Mouse (Mus musculus): Measurements from ENCODE around the gene Zfp710. TPM values are rescaled to one million over a fixed set of nuclear protein-coding genes. Genes with fewer than 3 reads are reported as not detected.
"Not testable (repeated sequence)": the region's sequence is repeated elsewhere in the genome, so short reads cannot be mapped to it uniquely, and the experiment has no call there.

Zfp710 gene
- polyA plus RNA-seq, 1 experiment from 2014 or later: 21.6 TPM

DNA sequence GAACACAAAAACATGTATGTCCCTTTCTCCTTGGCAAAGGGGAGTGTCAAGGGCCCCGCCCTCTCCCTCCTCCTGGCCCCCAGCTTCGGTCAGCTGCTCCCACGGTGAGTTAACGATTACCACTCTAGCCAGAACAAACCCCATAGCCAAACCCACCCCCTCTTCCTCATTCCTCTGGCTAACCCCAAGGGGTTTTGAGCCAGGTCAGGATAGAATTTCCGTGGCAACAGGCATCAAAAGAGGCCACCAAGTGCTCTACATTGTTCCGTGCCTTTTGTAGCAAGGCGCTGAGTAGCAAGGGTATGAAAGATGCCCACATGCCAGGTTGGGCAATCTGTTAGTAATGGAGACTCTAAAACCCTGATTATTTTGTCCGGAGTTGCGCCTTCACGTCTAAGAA is 89.4 kb downstream of the Zfp710 start:
- Histone ChIP-seq H3K9ac (peak overlapping the region; percentile 94), H3K4me1 (peaks cover 37% of the 10 kb centered on the region), H3K27ac (peak overlapping the region; percentile 96), H3K36me3 (peaks cover 15% of the 10 kb centered on the region), H3K9me3 (no peaks in the 10 kb centered on the region), H3K4me3 (peak overlapping the region; percentile 75), H3K4me2 (replicated peaks) (peak overlapping the region; percentile 89), H3K27me3 (no peaks in the 10 kb centered on the region)
- WGBS: 7% methylated on average over 10 of the region's 10 CpGs
- no peak for ATAC-seq (ENCODE audit: insufficient number of reproducible peaks, insufficient read depth, low FRiP score, low TSS enrichment)

DNA sequence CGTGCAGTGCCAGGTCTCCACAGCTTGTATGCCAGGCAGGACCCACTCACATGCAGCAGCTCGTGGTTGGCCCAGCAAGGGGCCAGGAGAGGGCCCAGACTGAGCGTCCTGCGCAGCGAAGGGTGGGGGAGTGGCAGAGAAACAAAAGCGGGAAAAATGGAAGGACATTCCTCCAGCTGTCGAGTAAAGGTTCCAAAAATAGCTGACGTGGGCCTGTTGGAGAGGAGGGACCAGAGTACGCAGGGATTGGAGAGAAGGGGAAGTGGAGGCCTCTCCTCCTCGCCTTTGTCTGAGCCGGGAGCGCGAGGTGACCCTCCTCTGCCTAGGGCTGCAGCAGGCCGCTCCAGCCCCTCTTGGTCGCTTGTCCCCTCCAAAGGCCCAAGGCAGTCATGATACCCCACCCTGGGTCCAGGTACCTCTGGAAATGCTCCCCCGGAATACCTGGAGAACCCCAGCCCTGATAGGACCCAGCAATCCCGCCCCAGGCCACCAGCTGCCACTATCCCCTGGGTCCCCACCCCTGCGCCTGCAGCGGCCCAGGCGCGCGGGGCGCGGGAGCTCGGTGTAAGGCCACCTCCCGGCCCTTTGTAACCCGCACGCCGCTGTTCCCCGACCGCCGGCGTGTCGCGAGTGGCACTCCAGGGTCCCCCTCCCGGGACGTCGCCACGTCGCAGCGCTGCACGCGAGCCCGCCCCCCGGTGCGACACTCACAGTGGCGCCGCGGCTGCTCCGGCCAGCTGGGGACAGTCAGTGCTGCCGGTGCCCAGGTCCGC is 90.0 kb downstream of the Zfp710 start:
- Histone ChIP-seq H3K27ac (peak overlapping the region; percentile 96), H3K9ac (peak overlapping the region; percentile 94), H3K27me3 (no peaks in the 10 kb centered on the region), H3K4me3 (peak overlapping the region; percentile 75), H3K9me3 (no peaks in the 10 kb centered on the region), H3K4me1 (peaks cover 37% of the 10 kb centered on the region), H3K36me3 (peaks cover 8% of the 10 kb centered on the region), H3K4me2 (replicated peaks) (peak overlapping the region; percentile 89)
- ATAC-seq (ENCODE audit: insufficient number of reproducible peaks, insufficient read depth, low FRiP score, low TSS enrichment): peak; percentile 80
- WGBS: under 1% methylated on average over 49 of the region's 52 CpGs

DNA sequence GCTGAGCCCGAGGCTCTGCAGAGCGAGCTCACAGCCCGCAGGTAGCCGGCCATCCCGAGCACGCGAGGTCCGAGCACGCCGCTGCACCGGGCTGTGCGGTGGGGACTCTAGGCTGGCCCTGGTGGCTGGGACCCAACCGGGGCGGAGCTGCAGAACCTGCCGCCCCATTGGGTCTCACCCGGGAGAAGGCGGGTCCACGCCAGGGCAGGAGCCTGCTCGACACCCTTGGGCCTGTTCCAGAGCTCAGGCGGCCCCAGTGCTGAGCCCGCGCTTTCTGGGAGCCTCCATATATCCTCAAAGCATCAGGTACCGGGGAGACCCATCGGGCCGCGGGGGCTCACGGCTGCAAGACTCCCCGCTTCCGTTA is 90.6 kb downstream of the Zfp710 start, which contains the start of gene Idh2:
TSS of gene Idh2 (minus strand) at position 169 of the 367 bp plus-strand sequence.
- Histone ChIP-seq H3K9me3 (no peaks in the 10 kb centered on the region), H3K9ac (peak within 1 kb of the TSS; percentile 94), H3K4me3 (peak within 1 kb of the TSS; percentile 75), H3K4me2 (replicated peaks) (peak within 1 kb of the TSS; percentile 89), H3K4me1 (peaks cover 34% of the 10 kb centered on the region), H3K27ac (peak within 1 kb of the TSS; percentile 96), H3K36me3 (0 out of 2 replicates have a peak, but pooled peaks cover 5% of the 10 kb centered on the region), H3K27me3 (no peaks in the 10 kb centered on the region)
- WGBS: under 1% methylated on average over 29 of the region's 29 CpGs
- peak; percentile 97 for ATAC-seq (ENCODE audit: insufficient number of reproducible peaks, insufficient read depth, low FRiP score, low TSS enrichment)

DNA sequence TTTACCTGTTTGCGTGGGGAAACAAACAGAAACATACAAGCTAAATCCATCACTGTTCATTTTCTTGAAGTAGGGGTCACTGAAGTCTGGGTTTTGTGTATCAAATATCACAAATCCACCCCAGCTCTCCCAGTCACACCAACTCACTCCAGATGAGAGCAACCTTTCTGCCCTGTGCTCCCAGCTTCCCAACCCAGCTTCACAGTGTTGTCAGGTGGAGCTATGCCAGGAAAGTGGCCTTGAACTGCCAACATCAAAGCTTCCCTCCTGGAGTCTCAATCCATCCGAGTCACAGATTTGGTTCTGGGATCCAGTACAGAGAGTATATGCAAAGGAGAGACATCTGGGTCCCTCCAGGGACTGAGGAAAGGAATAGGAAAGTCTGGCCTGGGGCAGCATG is 91.5 kb downstream of the Zfp710 start:
- Histone ChIP-seq H3K27me3 (no peaks in the 10 kb centered on the region), H3K9ac (no peak overlapping the region), H3K36me3 (no peaks in the 10 kb centered on the region), H3K27ac (no peak overlapping the region), H3K9me3 (no peaks in the 10 kb centered on the region), H3K4me3 (peak overlapping the region; percentile 75; the same call in 1 of the 2 replicates), H3K4me1 (peaks cover 36% of the 10 kb centered on the region), H3K4me2 (replicated peaks) (peak overlapping the region; percentile 89)
- ATAC-seq (ENCODE audit: insufficient number of reproducible peaks, insufficient read depth, low FRiP score, low TSS enrichment): no peak
- WGBS: 70% methylated on average over 2 of the region's 2 CpGs

DNA sequence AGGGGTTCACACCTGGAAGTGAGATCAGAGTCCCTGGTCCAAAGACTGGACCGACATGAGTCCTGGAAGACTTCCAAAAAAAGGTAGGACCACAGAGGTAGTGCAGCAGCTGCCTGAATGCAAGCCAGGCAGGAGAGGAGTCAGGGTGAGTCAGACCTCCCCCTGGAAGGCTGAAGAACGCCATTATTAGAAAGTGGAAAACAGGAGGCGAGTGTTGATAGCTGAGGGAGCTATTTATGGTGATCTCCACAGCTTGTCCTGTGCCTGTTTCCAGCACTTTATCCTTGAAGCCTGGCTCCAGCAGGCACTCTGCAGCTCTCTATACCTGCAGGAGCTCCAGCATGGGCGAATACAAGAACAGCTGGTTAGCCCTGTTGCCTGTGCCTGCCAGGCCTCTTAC is 94.6 kb downstream of the Zfp710 start:
- Histone ChIP-seq H3K4me1 (peaks cover 12% of the 10 kb centered on the region), H3K9me3 (no peaks in the 10 kb centered on the region), H3K9ac (no peak overlapping the region), H3K4me3 (no peak overlapping the region), H3K36me3 (no peaks in the 10 kb centered on the region), H3K4me2 (replicated peaks) (no peak overlapping the region), H3K27ac (no peak overlapping the region), H3K27me3 (no peaks in the 10 kb centered on the region)
- ATAC-seq (ENCODE audit: insufficient number of reproducible peaks, insufficient read depth, low FRiP score, low TSS enrichment): no peak
- 75% methylated on average over 4 of the region's 4 CpGs for WGBS

DNA sequence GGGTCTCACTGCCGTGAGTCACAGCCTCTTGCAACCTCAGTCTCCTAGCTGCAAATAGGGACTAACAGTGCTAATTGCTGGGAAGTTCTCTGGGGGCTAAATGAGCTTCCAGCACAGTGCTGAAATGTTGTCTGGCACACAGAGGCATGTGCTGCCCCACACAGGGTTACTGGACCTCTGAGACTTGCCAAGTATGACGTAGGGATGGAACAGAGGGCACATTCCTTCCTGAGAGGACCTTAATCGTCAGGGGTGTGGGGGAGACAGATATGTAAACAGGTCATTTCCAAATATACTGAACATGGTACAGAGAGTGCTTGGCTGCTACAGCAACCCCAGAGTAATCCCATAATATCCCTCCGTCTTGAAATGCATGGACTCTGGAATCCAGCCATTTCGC is 96.5 kb downstream of the Zfp710 start:
- 59% methylated on average over 5 of the region's 5 CpGs for WGBS
- Histone ChIP-seq H3K9ac (no peak overlapping the region), H3K9me3 (no peaks in the 10 kb centered on the region), H3K4me3 (no peak overlapping the region), H3K36me3 (no peaks in the 10 kb centered on the region), H3K4me2 (replicated peaks) (no peak overlapping the region), H3K4me1 (peaks cover 5% of the 10 kb centered on the region; the same call in 1 of the 2 replicates), H3K27me3 (no peaks in the 10 kb centered on the region), H3K27ac (no peak overlapping the region)
- 0 out of 2 replicates have a peak, but pooled peaks have one; percentile 28 for ATAC-seq (ENCODE audit: insufficient number of reproducible peaks, insufficient read depth, low FRiP score, low TSS enrichment)

DNA sequence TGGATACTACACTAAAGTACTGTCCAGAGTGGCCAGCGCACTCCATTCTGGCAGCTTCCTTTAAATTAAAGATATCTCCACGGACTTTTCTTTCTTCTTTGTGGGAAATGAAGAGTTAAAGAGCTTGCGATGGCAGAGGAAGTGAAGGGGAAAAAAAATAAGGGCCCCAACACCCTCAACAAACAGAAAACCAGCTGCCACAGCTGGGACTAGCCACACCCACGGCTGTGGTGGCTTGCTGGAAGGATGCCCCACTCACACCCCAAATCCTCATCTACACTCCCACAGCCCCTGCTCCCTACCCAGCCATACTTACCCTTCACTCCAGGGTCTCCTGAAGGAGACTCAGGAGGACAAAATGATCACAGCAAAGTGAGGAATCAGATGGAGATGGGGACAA is 98.5 kb downstream of the Zfp710 start:
- Histone ChIP-seq H3K4me2 (replicated peaks) (no peak overlapping the region), H3K27ac (no peak overlapping the region), H3K4me3 (no peak overlapping the region), H3K27me3 (no peaks in the 10 kb centered on the region), H3K36me3 (no peaks in the 10 kb centered on the region), H3K9ac (no peak overlapping the region), H3K9me3 (no peaks in the 10 kb centered on the region), H3K4me1 (0 out of 2 replicates have a peak, but pooled peaks cover 3% of the 10 kb centered on the region)
- ATAC-seq (ENCODE audit: insufficient number of reproducible peaks, insufficient read depth, low FRiP score, low TSS enrichment): no peak
- 56% methylated on average over 4 of the region's 4 CpGs for WGBS

DNA sequence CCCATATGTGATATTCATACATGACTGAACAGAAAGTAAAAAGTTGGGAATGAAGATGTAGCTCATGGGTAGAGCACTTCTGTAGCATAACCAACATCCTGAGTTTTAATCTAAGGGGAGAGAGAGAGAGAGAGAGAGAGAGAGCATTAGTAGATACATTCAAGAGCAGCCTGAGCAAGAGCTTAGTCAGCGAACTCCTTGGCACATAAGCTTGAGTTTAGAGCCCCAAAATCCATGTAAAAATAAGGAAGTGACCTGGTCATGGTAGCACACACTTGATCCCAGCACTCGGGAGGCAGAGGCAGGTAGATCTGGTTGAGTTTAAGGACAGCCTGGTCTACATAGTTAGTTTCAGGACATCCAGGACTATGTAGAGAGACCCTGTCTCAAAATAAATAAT is 99.1 kb downstream of the Zfp710 start:
- H3K4me1 ChIP-seq: 0 out of 2 replicates have a peak, but pooled peaks cover 3% of the 10 kb centered on the region
- WGBS: 79% methylated on average over 2 of the region's 2 CpGs
- no peak overlapping the region for H3K9ac ChIP-seq
- H3K9me3 ChIP-seq: no peaks in the 10 kb centered on the region
- no peak overlapping the region for H3K4me3 ChIP-seq
- H3K36me3 ChIP-seq: no peaks in the 10 kb centered on the region
- no peak for ATAC-seq (ENCODE audit: insufficient number of reproducible peaks, insufficient read depth, low FRiP score, low TSS enrichment)
- H3K27me3 ChIP-seq: no peaks in the 10 kb centered on the region
- H3K4me2 ChIP-seq (replicated peaks): no peak overlapping the region
- no peak overlapping the region for H3K27ac ChIP-seq

DNA sequence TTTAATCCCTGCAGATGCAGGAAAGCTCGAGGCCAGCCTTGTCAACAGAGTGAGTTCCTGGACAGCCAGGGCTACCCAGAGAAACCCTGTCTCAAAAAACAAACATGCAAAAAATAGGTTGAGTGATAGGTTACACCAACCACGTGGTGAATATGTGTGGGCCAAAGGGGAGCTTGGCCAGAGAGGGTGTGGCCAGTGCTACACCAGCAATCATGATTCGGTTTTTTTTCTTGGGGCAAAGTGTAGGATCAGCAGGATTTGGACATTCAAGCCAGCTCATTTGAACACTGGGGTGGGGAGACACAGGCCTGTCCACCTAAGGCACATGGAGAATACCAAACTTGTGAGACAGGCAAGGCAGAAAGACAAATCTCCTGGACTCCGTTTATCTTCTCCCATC is 104.7 kb downstream of the Zfp710 start:
- 66% methylated on average over 4 of the region's 4 CpGs for WGBS
- H3K4me3 ChIP-seq: no peak overlapping the region

DNA sequence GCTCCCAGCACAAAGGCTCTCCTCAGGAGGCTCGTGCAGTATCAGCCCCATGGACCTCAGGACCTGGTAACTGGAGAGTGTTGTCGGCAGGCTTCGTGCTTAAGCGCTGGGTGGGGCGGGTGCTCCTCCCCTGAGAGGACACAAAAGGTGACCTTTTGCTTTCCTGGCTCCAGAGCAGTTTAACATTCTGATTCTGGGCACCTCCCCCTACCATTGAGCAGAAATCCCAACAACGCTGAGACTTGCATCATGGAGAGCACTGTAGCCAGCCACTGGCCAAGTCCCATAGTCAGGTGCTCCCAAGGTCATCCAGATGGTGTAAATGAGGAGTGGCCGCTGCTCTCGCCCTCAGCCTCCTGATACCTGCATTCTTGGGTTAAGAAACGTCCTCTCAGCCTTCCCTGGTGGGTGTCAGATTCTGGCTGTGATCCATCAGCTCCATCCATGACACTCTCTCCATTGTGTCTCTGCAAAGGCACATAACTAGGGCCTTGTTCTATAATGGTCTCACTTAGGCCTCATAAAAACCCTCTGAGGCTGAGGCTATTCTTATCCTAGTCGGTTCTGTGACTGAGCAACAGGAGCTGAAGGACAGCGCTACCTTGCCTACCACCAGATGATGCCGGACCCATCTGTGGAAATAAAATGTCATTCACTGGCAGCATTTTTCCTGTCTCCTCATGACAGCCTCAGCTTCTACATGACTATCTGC is 105.9 kb downstream of the Zfp710 start:
- Histone ChIP-seq H3K4me1 (peaks cover 9% of the 10 kb centered on the region; the same call in 1 of the 2 replicates), H3K9ac (no peak overlapping the region), H3K4me3 (no peak overlapping the region), H3K27me3 (no peaks in the 10 kb centered on the region), H3K9me3 (no peaks in the 10 kb centered on the region), H3K27ac (no peak overlapping the region), H3K36me3 (no peaks in the 10 kb centered on the region), H3K4me2 (replicated peaks) (no peak overlapping the region)
- 42% methylated on average over 12 of the region's 12 CpGs for WGBS
- no peak for ATAC-seq (ENCODE audit: insufficient number of reproducible peaks, insufficient read depth, low FRiP score, low TSS enrichment)

More for the DNA sequence above, 104.7 kb downstream of the Zfp710 start:
- no peak overlapping the region for H3K9ac ChIP-seq
- no peaks in the 10 kb centered on the region for H3K36me3 ChIP-seq
- no peaks in the 10 kb centered on the region for H3K9me3 ChIP-seq
- H3K27me3 ChIP-seq: no peaks in the 10 kb centered on the region
- no peak overlapping the region for H3K4me2 ChIP-seq (replicated peaks)
- peaks cover 3% of the 10 kb centered on the region; the same call in 1 of the 2 replicates for H3K4me1 ChIP-seq
- no peak overlapping the region for H3K27ac ChIP-seq
- no peak for ATAC-seq (ENCODE audit: insufficient number of reproducible peaks, insufficient read depth, low FRiP score, low TSS enrichment)

DNA sequence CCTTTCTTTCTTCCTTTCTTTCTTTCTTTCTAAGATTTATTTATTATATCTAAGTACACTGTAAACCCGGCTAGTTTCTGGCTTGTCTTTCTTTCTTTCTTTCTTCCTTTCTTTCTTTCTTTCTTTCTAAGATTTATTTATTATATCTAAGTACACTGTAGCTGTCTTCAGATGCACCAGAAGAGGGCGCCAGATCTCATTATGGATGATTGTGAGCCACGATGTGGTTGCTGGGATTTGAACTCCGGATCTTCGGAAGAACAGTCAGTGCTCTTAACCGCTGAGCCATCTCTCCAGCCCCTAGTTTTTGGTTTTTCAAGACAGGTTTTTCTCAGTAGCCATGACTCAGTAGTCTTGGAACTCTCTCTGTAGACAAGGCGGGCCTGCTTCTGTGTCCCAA is 106.7 kb downstream of the Zfp710 start:
- 77% methylated on average over 7 of the region's 7 CpGs for WGBS
- not testable (repeated sequence) for H3K4me3 ChIP-seq; ATAC-seq (ENCODE audit: insufficient number of reproducible peaks, insufficient read depth, low FRiP score, low TSS enrichment); H3K4me1 ChIP-seq; H3K27me3 ChIP-seq; H3K4me2 ChIP-seq (replicated peaks); H3K9ac ChIP-seq; H3K36me3 ChIP-seq; H3K27ac ChIP-seq; H3K9me3 ChIP-seq

DNA sequence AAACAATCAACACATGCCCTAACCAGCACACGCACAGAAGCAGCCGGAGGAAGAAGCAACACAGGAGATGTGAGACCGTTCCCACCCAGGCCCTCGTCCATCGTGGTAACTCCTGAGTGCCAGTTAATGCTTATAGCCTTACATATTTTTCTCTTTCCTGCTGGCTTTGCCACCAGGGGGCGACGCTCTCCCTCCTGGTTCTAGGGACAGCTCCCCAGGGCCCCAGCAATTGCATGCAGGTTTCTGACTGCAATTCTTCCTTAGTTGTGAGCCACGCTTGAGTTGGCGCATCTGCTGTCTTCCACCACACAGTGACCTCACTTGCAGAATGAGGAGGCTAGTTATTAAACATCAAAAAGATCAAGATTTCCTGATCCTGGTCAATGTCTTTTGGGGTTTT is 107.9 kb downstream of the Zfp710 start:
- Histone ChIP-seq H3K4me2 (replicated peaks) (no peak overlapping the region), H3K9ac (no peak overlapping the region), H3K9me3 (peaks cover 6% of the 10 kb centered on the region), H3K27me3 (no peaks in the 10 kb centered on the region), H3K4me3 (no peak overlapping the region), H3K27ac (no peak overlapping the region), H3K4me1 (peaks cover 9% of the 10 kb centered on the region; the same call in 1 of the 2 replicates), H3K36me3 (no peaks in the 10 kb centered on the region)
- WGBS: 54% methylated on average over 9 of the region's 9 CpGs
- ATAC-seq (ENCODE audit: insufficient number of reproducible peaks, insufficient read depth, low FRiP score, low TSS enrichment): no peak
